Mouse (Mus musculus) lung, postnatal 0 days (tissue): ENCODE results near the gene AC134908.4.

Experiments used
- CTCF ChIP-seq: IDR thresholded peaks from 2 replicates; pipeline ENCODE4 v1.5.1; 2016; ENCODE audit warnings: antibody characterized with exemption, mild to moderate bottlenecking
- EP300 ChIP-seq: IDR thresholded peaks from 2 replicates; pipeline ENCODE4 v1.6.1; 2016; ENCODE audit warnings: antibody characterized with exemption, mild to moderate bottlenecking, control low read depth

DNA sequence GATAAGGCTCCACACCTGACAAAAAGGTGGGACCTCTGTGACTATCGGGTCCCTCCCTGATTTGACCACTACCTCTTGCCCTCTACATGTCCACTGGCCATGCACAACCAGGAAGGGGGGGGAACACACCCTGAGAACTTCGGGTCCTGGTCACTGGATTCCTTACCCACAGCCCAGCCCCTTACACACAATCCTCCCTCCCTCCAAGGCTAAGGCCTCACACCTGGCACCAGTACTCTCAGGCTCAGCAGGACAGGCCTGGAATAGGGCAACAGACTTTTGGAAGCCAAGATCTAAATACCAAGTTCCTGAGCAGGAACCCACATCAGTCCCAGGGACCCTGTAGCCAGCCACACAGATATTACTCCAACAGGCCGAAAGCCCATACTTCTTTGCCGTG lies 43.4 kb upstream of the AC134908.4 start:
- no peak for TF ChIP-seq CTCF
- no peak for TF ChIP-seq EP300
